Mouse (Mus musculus): ENCODE data around the gene Fto.

Fto gene

DNA sequence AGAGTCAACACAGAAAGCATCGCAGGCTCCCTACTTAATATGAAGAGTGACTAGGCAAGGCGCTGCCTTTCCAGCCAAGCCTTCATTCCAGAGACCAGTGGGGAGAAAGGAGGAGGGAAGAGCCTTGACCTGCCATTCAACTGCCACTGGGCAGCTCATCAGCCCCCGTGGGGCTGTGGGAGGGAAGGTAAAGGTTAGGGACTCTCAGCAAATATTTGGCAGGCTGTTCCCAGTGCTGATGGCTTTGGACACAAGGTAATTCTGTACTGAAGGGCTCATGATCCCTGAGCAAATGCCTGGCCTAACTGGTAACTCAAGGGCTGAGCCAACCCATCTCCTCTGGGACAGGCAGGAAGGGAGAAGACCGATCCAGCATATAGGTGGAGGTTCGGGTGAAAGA, 393.2 kb downstream of the Fto start:
- DNase-seq = no peak

- peak in 1 of 2 experiments; percentile 23 for DNase-seq
These were observed 395.3 kb downstream of the Fto start for GRCm38 (mm10) chr8:91708661-91709060.

GRCm38 (mm10) chr8:91709768-91710167, 396.4 kb downstream of the Fto start:
- DNase-seq = peak; percentile 34 to 35

- DNase-seq = no peak
These were observed 397.9 kb downstream of the Fto start for GRCm38 (mm10) chr8:91711202-91711601.

DNA sequence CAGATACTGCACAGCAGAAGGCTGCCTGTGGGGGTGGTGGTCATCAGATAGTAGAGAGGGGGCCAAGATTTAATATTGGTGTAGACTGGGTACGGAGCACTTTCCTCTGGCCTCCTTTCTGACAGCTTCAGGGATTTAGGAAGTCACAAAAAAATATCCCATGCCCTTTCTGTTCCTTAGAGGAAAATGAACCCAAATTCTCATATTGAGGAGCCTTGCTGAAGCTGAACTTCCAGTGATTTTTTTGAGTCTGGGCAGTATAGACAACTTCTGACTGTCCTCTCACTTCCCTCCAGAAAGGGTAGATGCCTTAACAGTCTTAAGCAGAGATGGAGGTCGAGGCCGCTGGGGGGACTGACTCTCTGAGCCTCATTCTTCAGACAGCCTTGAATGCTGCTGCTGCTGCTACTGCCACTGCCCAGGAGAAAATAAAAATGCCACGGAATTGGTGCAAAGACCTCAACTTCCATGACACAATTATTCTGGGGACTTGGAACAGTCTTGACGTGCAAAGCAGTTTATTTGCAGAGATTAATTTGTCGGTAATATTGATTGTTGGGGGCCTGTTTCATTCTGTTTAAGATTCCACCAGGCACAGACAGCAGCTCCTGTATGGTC, 398.8 kb downstream of the Fto start:
- peak in 1 of 2 experiments; percentile 48 for DNase-seq

GRCm38 (mm10) chr8:91712731-91713569, 399.6 kb downstream of the Fto start:
- DNase-seq = peak; percentile 31 to 37

DNA sequence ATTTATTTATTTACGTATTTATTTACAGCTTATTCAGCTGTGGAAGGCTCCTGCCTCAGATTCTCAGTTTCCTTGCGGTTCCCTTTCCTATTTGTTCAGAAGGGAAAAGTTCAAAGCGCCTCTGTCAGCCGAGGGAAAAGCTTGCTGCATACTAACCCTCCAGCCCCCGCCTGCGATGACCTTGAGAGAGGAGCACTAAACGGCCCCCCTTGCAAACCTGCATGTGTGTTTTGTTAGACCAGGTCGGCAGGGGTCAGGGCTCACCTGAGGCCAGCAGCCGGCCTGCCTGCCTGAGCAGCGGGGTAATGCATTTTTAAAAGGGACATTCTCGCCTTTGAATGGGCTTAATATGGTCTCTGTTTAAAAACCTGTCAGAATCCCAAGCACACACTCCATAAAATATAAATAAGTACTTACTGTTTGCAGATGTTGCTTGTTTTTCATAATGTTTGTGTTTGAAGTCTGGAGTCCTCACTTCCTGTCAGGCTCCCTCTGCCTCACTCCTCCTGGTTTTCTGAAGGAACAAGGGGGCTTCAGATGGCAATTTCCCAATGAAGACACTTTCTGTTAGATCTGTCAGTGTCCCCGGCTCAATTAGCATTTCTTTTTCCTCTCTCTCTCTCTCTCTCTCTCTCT, 400.5 kb downstream of the Fto start:
- peak; percentile 30 to 33 for DNase-seq

- no peak for DNase-seq
These were observed 401.4 kb downstream of the Fto start for GRCm38 (mm10) chr8:91714733-91715132.

DNA sequence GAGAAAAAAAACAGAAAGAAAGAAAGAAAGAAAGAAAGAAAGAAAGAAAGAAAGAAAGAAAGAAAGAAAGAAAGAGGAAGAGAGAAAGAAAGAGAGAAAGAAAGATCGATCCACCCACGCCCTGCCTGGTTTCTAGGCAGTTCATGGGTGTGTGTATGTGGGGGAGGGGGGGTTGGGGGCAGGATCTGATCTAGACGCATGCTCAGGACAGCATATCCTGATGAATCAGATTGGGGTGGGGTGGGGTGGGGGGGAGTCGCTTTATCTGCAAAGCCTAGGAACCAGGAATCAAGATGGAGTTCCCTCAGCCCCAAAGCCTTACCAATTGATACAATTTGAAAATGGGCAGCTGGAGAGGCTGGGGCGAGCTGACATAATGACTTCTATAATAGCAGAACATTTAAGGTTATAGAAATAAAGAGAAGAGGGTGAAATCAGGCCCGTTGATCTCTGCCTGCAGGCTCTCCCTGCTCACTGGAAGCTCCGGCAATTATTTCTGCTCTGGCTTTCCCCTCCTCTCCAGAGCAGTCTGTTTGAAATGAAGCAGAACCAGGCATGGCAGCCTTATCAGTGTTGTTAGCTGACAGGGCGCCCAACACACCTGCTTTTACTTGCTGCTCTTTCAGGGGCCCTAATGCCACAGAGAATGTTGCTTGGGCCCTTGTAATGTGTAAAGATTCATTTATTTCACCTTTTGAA, 402.2 kb downstream of the Fto start:
- DNase-seq = no peak

All from cerebellum, postnatal 10 days (tissue).